Mouse (Mus musculus) R1 (cell line): Measurements from ENCODE around the gene Mindy2.
A peak's percentile ranks its signal among the peaks of the same experiment; 100 is the strongest.

ENCODE experiments used
- DNase-seq: peaks from one replicate; pipeline ENCODE4 v3.0.0-alpha.2; 2018; ENCODE audit warnings: low read depth, low spot score

Mindy2 gene

GRCm38 (mm10) chr9:70657013-70657967 lies at the start of gene Mindy2:
Mindy2 (minus strand) TSS chr9:70657174.
- DNase-seq = peak; percentile 96

DNA sequence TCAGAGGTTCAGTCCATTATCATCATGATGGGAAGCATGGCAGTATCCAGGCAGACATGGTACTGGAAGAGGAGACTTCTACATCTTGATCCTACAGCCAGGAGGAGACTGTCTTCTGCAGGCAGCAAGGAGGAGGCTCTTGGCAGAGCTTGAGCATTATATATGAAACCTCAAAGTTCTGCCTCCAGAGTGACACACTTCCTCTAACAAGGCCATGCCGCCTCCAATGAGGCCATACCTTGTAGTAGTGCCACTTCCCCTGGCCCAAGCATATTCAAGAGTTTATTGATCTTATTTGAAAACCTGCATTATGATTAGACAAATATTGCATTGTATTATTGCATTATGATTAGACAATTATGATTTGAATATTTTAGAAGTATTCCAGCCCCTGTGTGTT lies 49.5 kb upstream of the Mindy2 start:
- DNase-seq = no peak

- DNase-seq = no peak
Measured at GRCm38 (mm10) chr9:70703597-70704203, 46.7 kb upstream of the Mindy2 start.

- no peak for DNase-seq
Measured at GRCm38 (mm10) chr9:70698090-70698489, 41.1 kb upstream of the Mindy2 start.

DNA sequence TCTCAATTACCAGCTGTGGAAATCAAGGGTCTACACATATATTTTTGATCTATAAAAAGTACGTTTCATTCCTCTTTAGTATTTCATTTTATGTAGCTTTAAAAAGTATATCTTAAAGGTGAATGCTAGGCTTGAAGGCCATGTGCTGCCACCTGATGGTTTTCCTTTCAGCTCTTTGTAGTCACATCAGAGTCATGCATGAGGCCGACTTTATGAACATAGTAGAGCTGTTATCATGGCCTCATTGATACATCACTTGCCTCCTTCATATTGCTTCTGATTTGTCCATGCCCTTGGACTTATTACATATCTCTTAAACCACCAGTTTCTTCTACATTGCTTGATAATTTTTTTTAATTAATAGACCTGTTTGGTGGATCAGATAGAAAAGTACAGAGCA lies 38.7 kb upstream of the Mindy2 start:
- no peak for DNase-seq

DNA sequence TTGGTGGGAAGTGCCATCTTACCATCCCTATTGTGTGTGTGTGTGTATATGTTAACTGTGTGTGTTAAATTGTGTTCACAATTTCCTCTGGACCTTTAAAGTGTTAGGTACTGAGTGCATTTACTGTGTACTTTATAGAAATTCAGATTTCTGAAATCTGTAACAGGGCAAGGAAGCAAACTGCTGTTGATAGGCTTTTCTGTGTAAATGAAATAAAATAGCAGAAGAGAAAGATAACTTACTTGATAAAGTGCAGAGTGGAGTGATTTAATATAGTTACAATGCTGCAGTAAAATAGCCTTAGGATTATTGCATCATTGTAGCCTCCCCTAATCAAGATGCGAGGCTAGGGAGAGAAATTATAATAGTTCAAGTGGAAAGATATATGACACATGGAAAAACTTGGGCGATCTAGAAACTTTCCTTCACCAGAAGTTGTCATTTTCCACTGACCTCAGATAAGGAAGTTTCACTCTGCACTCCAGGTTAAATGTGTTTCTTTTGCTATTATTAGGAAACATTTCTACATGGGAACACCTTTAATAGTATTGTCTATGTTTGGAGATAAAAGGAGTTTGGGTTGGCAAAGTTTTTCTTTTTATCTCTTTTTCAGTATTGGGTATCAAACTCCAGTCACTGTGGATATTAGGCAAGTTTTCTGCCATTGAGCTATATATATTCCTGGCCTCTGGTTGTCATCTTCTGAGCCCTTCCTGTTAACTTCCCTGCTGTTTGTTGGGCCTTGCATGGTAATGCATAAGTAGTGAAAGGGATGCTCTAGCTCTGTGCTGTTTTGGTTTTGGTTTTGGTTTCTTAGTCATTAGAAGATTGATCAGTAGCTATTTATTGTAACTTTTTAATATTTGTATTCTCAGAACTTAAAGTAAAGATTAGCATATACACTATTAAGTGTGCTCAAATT lies 35.1 kb upstream of the Mindy2 start:
- no peak for DNase-seq

DNA sequence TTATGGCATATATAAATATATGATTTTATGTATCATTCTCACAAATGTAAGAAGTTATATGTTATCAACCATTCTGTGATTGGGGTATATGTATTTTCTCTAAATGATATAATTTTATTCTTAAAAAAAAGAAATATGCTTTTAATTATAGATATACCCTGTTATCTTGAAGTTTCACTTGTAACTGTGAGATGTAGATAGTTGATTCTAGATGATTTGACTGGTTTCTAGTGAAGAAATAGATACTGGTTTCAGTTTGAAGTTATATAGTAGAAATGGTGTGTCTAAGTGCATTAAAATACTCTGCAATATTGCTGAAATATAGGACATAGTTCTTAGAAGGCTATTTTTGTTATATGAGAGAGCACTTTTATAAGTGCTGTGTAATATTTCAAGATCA lies 33.6 kb upstream of the Mindy2 start:
- no peak for DNase-seq

DNA sequence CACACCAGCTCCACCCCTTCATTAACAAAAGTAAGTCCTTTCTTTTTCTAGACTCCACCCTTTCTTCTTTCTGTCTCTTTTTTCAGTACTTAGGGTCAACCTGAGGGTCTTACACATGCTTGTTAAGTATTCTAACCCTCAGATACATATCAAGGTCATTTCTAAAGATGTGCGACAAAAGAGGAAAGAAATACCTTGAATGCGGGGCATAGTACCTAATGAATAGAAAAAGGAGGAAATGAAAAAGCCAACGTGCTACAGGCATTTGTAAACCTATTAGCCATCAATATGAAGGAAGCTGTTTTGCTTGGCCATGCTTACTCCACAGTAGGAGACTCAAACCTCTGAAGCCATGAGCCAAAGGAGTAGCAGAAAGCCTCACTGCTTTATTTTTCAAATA lies 33.0 kb upstream of the Mindy2 start:
- no peak for DNase-seq

DNA sequence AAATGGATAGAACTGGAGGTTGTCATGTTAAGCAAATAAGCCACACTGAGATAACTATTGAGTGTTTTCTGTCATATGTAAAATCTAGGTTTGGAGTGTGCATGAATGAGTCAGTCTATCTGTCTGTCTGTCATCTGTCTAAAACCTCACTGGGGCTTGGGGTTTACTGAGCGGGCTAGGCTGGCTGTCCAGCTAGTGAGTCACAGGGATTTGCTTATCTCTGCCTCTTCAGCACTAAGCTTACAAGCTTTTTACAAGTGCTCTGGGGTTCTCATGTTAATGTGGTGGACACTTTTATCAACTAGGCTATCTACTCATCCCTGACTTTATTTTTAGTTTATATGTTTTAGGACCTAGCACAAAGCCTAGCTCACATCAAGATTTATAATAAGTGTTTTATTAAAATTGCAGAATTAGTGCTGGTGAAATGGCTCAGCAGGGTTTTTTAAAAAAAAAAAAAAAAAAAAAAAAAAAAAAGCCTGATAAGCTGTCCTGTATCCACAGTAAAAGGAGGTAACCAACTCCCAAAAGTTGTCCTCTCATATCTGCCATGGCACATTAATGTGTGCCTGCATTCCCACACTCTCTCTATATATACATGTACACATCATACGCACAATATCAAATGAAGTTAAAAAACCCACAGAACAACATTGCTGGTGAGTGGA lies 31.5 kb upstream of the Mindy2 start:
- DNase-seq = no peak

GRCm38 (mm10) chr9:70682202-70682601 lies 25.2 kb upstream of the Mindy2 start:
- DNase-seq = no peak

GRCm38 (mm10) chr9:70679132-70680091 lies 22.4 kb upstream of the Mindy2 start:
- peak; percentile 69 for DNase-seq

DNA sequence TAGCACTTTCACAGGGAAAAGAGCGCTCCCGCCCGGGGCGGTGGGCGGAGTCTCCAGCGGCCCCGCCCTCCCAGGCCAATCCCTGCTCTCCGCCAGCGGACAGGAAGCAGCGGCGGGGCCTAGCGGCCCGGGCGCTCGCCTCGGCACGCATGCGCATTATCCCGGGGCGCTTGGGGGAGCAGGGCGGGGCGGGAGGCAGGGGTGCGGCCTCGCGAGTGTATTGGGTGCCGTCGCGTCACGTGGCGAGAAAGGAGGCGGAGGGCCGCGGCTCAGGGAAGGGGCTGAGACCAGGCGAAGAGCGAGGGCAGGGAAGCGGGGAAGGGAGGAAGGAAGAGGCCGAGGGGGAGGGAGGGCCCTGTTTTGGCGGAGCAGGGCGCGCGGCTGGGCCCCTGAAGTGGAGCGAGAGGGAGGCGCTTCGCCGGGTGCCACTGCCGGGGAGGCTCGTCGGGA lies 21.7 kb upstream of the Mindy2 start, which contains the start of gene Adam10:
TSS of gene Adam10 (plus strand) at position 316 of the 450 bp plus-strand sequence.
- peak; percentile 98 for DNase-seq

- peak; percentile 10 for DNase-seq
Measured at GRCm38 (mm10) chr9:70675961-70676360, 19.0 kb upstream of the Mindy2 start.

- no peak for DNase-seq
Measured at GRCm38 (mm10) chr9:70675117-70675516, 18.1 kb upstream of the Mindy2 start.

GRCm38 (mm10) chr9:70673656-70674055 lies 16.7 kb upstream of the Mindy2 start:
- no peak for DNase-seq

DNA sequence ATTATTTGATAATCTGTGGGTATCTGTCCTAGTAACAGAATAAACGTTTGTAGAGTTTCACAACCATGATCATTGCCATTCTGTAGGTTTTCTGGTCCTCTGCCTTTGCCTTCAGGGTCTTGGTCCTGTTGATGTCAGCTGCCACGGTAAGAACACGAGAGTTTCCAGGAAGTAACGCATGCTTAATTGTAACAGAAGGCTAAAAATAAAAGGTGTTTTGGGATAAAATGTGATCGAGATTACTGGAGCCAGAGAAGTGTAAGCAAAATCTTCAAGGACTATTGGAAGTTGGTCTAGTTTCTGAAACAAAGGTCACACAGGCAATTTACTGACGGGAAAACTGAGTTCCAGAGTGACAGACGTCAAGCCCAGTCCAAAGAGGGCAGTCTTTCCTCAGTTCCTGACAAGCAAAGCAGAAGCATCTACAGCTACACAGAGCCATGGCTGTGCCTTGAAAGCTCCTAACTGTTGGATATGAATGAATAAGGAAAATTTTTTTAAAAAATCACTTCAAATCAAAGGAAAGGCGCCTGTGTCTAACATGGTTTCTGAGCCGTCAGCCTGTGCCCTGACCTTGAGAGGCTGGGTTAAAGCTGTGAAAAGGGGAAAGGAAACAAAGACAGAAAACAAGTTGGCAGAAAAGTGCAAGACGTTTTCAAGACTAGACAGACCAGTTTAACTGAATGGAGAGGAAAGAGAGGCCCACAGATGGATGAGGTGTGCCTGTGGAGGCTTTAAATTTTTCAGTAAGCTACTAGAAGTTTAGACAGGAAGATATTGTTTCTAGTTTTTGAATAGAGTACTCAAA lies 15.0 kb upstream of the Mindy2 start:
- DNase-seq = no peak

DNA sequence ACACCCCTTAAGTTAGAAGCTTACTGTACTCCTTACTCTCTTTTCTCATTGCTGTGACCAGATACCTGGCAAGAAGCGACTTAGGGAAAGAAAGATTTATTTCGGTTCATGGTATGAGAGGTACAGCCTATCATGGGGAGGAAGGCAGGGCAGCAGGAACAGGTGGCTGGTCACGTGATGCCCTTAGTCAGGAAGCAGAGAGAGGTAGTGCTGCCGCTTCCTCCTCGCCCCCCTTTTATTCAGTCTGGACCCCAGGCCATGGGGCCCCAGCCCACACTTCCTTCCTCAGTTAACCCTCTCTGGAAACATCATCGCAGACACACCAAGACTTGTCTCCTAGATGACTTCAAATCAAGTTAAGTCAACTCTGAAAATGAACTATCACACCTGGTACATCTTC lies 14.3 kb upstream of the Mindy2 start:
- DNase-seq = no peak

DNA sequence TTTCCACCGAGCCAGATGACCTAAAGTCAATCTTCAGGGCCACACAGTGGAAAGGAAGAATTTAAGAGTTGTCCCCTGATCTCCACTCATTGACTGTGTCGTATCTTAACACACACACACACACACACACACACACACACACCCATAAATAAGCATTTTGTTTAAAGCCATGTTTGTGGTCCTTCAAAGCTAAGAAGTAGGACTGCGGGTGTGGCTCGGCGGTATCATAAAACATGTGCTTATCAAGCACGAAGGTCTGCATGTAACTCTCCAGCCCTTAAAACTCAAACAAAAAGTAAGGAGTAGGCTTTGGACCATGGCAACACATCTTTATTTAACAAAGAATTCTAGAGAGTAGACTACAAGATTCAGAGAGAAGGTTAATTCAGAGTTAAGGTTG lies 13.4 kb upstream of the Mindy2 start:
- no peak for DNase-seq

GRCm38 (mm10) chr9:70669197-70669596 lies 12.2 kb upstream of the Mindy2 start:
- DNase-seq = no peak
